Mouse (Mus musculus) heart, adult 2 months (tissue): Measurements from ENCODE around the gene Gpi1. TPM values are rescaled to one million over a fixed set of nuclear protein-coding genes. Genes with fewer than 3 reads are reported as not detected.

Source experiments
- DNase-seq, 2 experiments: peaks; one replicate each; pipeline ENCODE4 v3.0.0; 2021
- H3K27ac ChIP-seq: fragments of 200-600 bp; 2 replicates; pipeline ENCODE4 v1.8.1; 2022
- H3K27me3 ChIP-seq: fragments of 200-500 bp; 2 replicates; pipeline ENCODE4 v1.6.1; 2012; ENCODE audit warnings: mild to moderate bottlenecking, low read length, inconsistent platforms, mixed read lengths; ENCODE audit not compliant: control insufficient read depth, insufficient read depth
- H3K36me3 ChIP-seq: fragments of 200-500 bp; 2 replicates; pipeline ENCODE4 v1.6.1; 2012; ENCODE audit warnings: low read length, inconsistent platforms; ENCODE audit not compliant: control insufficient read depth, insufficient read depth
- H3K4me1 ChIP-seq: fragments of 200-500 bp; 2 replicates; pipeline ENCODE4 v1.6.1; 2011; ENCODE audit warnings: low read length; ENCODE audit not compliant: control insufficient read depth, insufficient read depth
- H3K4me3 ChIP-seq: fragments of 200-600 bp; 2 replicates; pipeline ENCODE4 v1.8.1; 2022
- H3K79me2 ChIP-seq: fragments of 200-500 bp; replicated peaks from 2 replicates; pipeline ENCODE4 v1.6.1; 2012; ENCODE audit warnings: mild to moderate bottlenecking, inconsistent platforms, low read length, moderate library complexity, mixed read lengths; ENCODE audit not compliant: control insufficient read depth, insufficient read depth
- H3K9ac ChIP-seq: fragments of 200-500 bp; 2 replicates; pipeline ENCODE4 v1.6.1; 2012; ENCODE audit warnings: low read depth, mild to moderate bottlenecking, control low read depth, inconsistent platforms, low read length, mixed read lengths
- CTCF ChIP-seq: fragments of 200-600 bp; IDR thresholded peaks from 2 replicates; pipeline ENCODE4 v1.8.1; 2022; ENCODE audit warnings: antibody characterized with exemption, mild to moderate bottlenecking, moderate library complexity
- EP300 ChIP-seq: fragments of 200-500 bp; IDR thresholded peaks from 2 replicates; pipeline ENCODE4 v1.6.1; 2011; ENCODE audit warnings: low read depth, low read length, control low read depth; ENCODE audit not compliant: insufficient read depth
- POLR2A ChIP-seq: fragments of 200-500 bp; IDR thresholded peaks from 2 replicates; pipeline ENCODE4 v1.6.1; 2011; ENCODE audit warnings: mild to moderate bottlenecking, low read depth, low read length, control low read depth; ENCODE audit not compliant: insufficient read depth
- WGBS: fragments of 180-500 bp; shearing (Covaris S2); methylation state at CpG from one replicate; pipeline ENCODE4 v1.1.7; 2018; 5-methylcytosine and 5-hydroxymethylcytosine counted together
- intact Hi-C: fragments of 180-260 bp; cut with DNase I; formaldehyde crosslinking; loops from one replicate; pipeline ENCODE4 v1.15.1; 2025
- polyA plus RNA-seq: library from polyadenylated mRNA; depleted of rRNA; stranded (reverse); fragments of >200 nt; gene quantifications from 2 replicates; pipeline ENCODE4 v1.2.3, GENCODE M21; 2012
- total RNA-seq, 2 experiments: library from RNA; stranded (reverse); gene quantifications; 2 replicates each; pipeline ENCODE4 v1.2.3; 2021

The Gpi1 gene
- total and polyA plus RNA-seq, 3 experiments, result 442 to 591 (median 480) TPM

- no peaks in the 10 kb centered on the region for H3K27me3 ChIP-seq
- peak overlapping the region; percentile 99 for H3K27ac ChIP-seq
- TF ChIP-seq POLR2A, result no peak
- TF ChIP-seq CTCF, result no peak
- no peak for TF ChIP-seq EP300
- peak overlapping the region; percentile 73 for H3K4me3 ChIP-seq
- WGBS, result 2% methylated on average over 17 of the region's 17 CpGs
- intact Hi-C loops, result no loop called here
- no peaks in the 10 kb centered on the region for H3K36me3 ChIP-seq
- peaks cover 5% of the 10 kb centered on the region for H3K4me1 ChIP-seq
- H3K79me2 ChIP-seq, result no peaks in the 10 kb centered on the region
- no peak overlapping the region; the same call in 1 of the 2 replicates for H3K9ac ChIP-seq
- DNase-seq, result no peak
Measured at GRCm38 (mm10) chr7:34234610-34235561, 4.8 kb upstream of the Gpi1 start.

- intact Hi-C loops, result no loop called here
Measured at GRCm38 (mm10) chr7:34233909-34234609, 3.9 kb upstream of the Gpi1 start.

GRCm38 (mm10) chr7:34232785-34233725 lies 2.9 kb upstream of the Gpi1 start:
- peaks cover 9% of the 10 kb centered on the region for H3K4me1 ChIP-seq
- peaks cover 6% of the 10 kb centered on the region for H3K36me3 ChIP-seq
- DNase-seq, result no peak
- 39% methylated on average over 7 of the region's 7 CpGs for WGBS
- H3K9ac ChIP-seq, result peak overlapping the region; percentile 76
- H3K4me3 ChIP-seq, result peak overlapping the region; percentile 73
- no peaks in the 10 kb centered on the region for H3K79me2 ChIP-seq
- H3K27ac ChIP-seq, result peak overlapping the region; percentile 99
- no peaks in the 10 kb centered on the region for H3K27me3 ChIP-seq
- intact Hi-C loops, result no loop called here
- no peak for TF ChIP-seq CTCF
- TF ChIP-seq POLR2A, result no peak
- TF ChIP-seq EP300, result no peak

More at GRCm38 (mm10) chr7:34233909-34234609, 3.9 kb upstream of the Gpi1 start:
- H3K79me2 ChIP-seq, result no peaks in the 10 kb centered on the region
- WGBS, result under 1% methylated on average over 46 of the region's 46 CpGs
- DNase-seq, result peak; percentile 99
- H3K27me3 ChIP-seq, result no peaks in the 10 kb centered on the region
- H3K9ac ChIP-seq, result peak overlapping the region; percentile 76
- peak overlapping the region; percentile 99 for H3K27ac ChIP-seq
- peaks cover 5% of the 10 kb centered on the region for H3K4me1 ChIP-seq
- no peaks in the 10 kb centered on the region for H3K36me3 ChIP-seq
- H3K4me3 ChIP-seq, result peak overlapping the region; percentile 73
- TF ChIP-seq CTCF (no peak), EP300 (peak; percentile 97), POLR2A (peak; percentile 85)

GRCm38 (mm10) chr7:34229691-34230111 lies 435 bp downstream of the Gpi1 start:
- peak; percentile 62 to 75 for DNase-seq
- Histone ChIP-seq H3K27me3 (no peaks in the 10 kb centered on the region), H3K36me3 (peaks cover 11% of the 10 kb centered on the region), H3K4me1 (peaks cover 16% of the 10 kb centered on the region), H3K9ac (peak overlapping the region; percentile 69), H3K79me2 (no peaks in the 10 kb centered on the region; the same call in 1 of the 2 replicates), H3K4me3 (peak overlapping the region; percentile 90), H3K27ac (peak overlapping the region; percentile 94)
- intact Hi-C loops, result loop anchor here (2.0 kb wide), 1 partner anchor 33 kb away; the partner anchor contains the start of gene Pdcd2l
- WGBS, result under 1% methylated on average over 19 of the region's 19 CpGs
- TF ChIP-seq EP300 (no peak), CTCF (no peak), POLR2A (no peak)

- peak overlapping the region; percentile 69 for H3K9ac ChIP-seq
- H3K27me3 ChIP-seq, result no peaks in the 10 kb centered on the region
- intact Hi-C loops, result no loop called here
- peaks cover 16% of the 10 kb centered on the region for H3K4me1 ChIP-seq
- DNase-seq, result peak in 1 of 2 experiments; percentile 33
- H3K27ac ChIP-seq, result peak overlapping the region; percentile 94
- H3K4me3 ChIP-seq, result peak overlapping the region; percentile 90
- TF ChIP-seq CTCF (no peak), POLR2A (no peak), EP300 (no peak)
- H3K79me2 ChIP-seq, result no peaks in the 10 kb centered on the region; the same call in 1 of the 2 replicates
- peaks cover 11% of the 10 kb centered on the region for H3K36me3 ChIP-seq
- WGBS, result 13% methylated on average over 5 of the region's 5 CpGs
Measured at GRCm38 (mm10) chr7:34229153-34229552, 983 bp downstream of the Gpi1 start.
